Mouse (Mus musculus) neural tube, embryonic 11.5 days (tissue): ENCODE measurements around the gene Sapcd1. TPM values are rescaled to one million over a fixed set of nuclear protein-coding genes. Genes with fewer than 3 reads are reported as not detected.
"Not testable (repeated sequence)": the region's sequence is repeated elsewhere in the genome, so short reads cannot be mapped to it uniquely, and the experiment has no call there.

Experiments
- ATAC-seq: fragments of 200-750 bp; cut with Nextera tagmentation; 2 replicates; pipeline ENCODE4 v1.8.0; 2017; ENCODE audit warnings: moderate number of reproducible peaks, mild to moderate bottlenecking, moderate TSS enrichment, moderate library complexity; ENCODE audit not compliant: insufficient read depth, low FRiP score, low TSS enrichment
- DNase-seq: peaks from one replicate; pipeline ENCODE4 v3.0.0-alpha.2; 2015; ENCODE audit warnings: low spot score
- H3K27ac ChIP-seq: fragments of 300-500 bp; sonication (generic); 2 replicates; pipeline ENCODE4 v1.5.1; 2014; ENCODE audit warnings: low read depth, mild to moderate bottlenecking, low read length
- H3K27me3 ChIP-seq: fragments of 300-500 bp; sonication (generic); 2 replicates; pipeline ENCODE4 v1.6.1; 2014; ENCODE audit warnings: mild to moderate bottlenecking, low read length, mixed read lengths; ENCODE audit not compliant: control insufficient read depth, insufficient read depth
- H3K36me3 ChIP-seq: fragments of 300-500 bp; sonication (generic); 2 replicates; pipeline ENCODE4 v1.6.1; 2014; ENCODE audit warnings: mild to moderate bottlenecking, low read length, moderate library complexity, mixed read lengths; ENCODE audit not compliant: control insufficient read depth, insufficient read depth
- H3K4me1 ChIP-seq: fragments of 300-500 bp; sonication (generic); 2 replicates; pipeline ENCODE4 v1.6.1; 2014; ENCODE audit warnings: low read length, mixed read lengths; ENCODE audit not compliant: control insufficient read depth, insufficient read depth
- H3K4me2 ChIP-seq: fragments of 300-500 bp; sonication (generic); 2 replicates; pipeline ENCODE4 v1.6.1; 2014; ENCODE audit warnings: low read depth, mild to moderate bottlenecking, moderate library complexity
- H3K4me3 ChIP-seq: fragments of 300-500 bp; sonication (generic); 2 replicates; pipeline ENCODE4 v1.5.1; 2014; ENCODE audit warnings: low read depth, low read length
- H3K9ac ChIP-seq: fragments of 300-500 bp; sonication (generic); 2 replicates; pipeline ENCODE4 v1.6.1; 2014; ENCODE audit warnings: mild to moderate bottlenecking, low read length
- H3K9me3 ChIP-seq: fragments of 300-500 bp; sonication (generic); 2 replicates; pipeline ENCODE4 v1.6.1; 2016; ENCODE audit warnings: low read length; ENCODE audit not compliant: control insufficient read depth
- WGBS: fragments of 180-500 bp; shearing (Covaris S2); extraction: QIAGEN DNeasy Blood & Tissue Kit; methylation state at CpG from one replicate; pipeline ENCODE4 v1.1.7; 2014; 5-methylcytosine and 5-hydroxymethylcytosine counted together
- polyA plus RNA-seq: library from polyadenylated mRNA; unstranded; fragments of >200 nt; fragmentation: Nextera tagmentation; extraction: Ambion mirVana; gene quantifications from 2 replicates; pipeline ENCODE4 v1.2.1, GENCODE M21; 2014

Gene Sapcd1
- polyA plus RNA-seq, 1 experiment from 2014 or later = 5.2 TPM

- Histone ChIP-seq H3K9me3 (no peaks in the 10 kb centered on the region), H3K36me3 (peaks cover 11% of the 10 kb centered on the region), H3K4me1 (peaks cover 11% of the 10 kb centered on the region), H3K4me3 (peak within 1 kb of the TSS; percentile 76), H3K4me2 (peak within 1 kb of the TSS; percentile 96), H3K27ac (peak within 1 kb of the TSS; percentile 92), H3K9ac (peak within 1 kb of the TSS; percentile 77), H3K27me3 (no peaks in the 10 kb centered on the region)
- DNase-seq (peak; percentile 95), ATAC-seq (peak; percentile 87)
- WGBS = under 1% methylated on average over 79 of the region's 83 CpGs
These were observed 26.9 kb downstream of the Sapcd1 start, which contains the start of gene Vars for GRCm38 (mm10) chr17:35000717-35001451. Gene Vars, plus strand, starts transcription at chr17:35000987.

GRCm38 (mm10) chr17:34999871-35000716, 27.7 kb downstream of the Sapcd1 start:
- peak overlapping the region; percentile 96 for H3K4me2 ChIP-seq
- peak overlapping the region; percentile 92 for H3K27ac ChIP-seq
- not testable (repeated sequence) for ATAC-seq, H3K36me3 ChIP-seq, H3K27me3 ChIP-seq, H3K9me3 ChIP-seq
- peaks cover 11% of the 10 kb centered on the region for H3K4me1 ChIP-seq
- peak overlapping the region; percentile 76 for H3K4me3 ChIP-seq
- H3K9ac ChIP-seq = peak overlapping the region; percentile 77
- DNase-seq = peak; percentile 35
- 27% methylated on average over 29 of the region's 32 CpGs for WGBS

GRCm38 (mm10) chr17:34998526-34999430, 29.0 kb downstream of the Sapcd1 start:
- Histone ChIP-seq H3K9ac (no peak overlapping the region), H3K27ac (no peak overlapping the region), H3K9me3 (no peaks in the 10 kb centered on the region), H3K27me3 (no peaks in the 10 kb centered on the region), H3K4me2 (peak overlapping the region; percentile 38; the same call in 1 of the 2 replicates), H3K4me3 (no peak overlapping the region), H3K4me1 (peaks cover 11% of the 10 kb centered on the region), H3K36me3 (no peaks in the 10 kb centered on the region)
- peak; percentile 7 for DNase-seq
- ATAC-seq = no peak
- 95% methylated on average over 15 of the region's 15 CpGs for WGBS

GRCm38 (mm10) chr17:34997142-34997483, 30.7 kb downstream of the Sapcd1 start:
- DNase-seq (no peak), ATAC-seq (no peak)
- Histone ChIP-seq H3K4me2 (no peak overlapping the region), H3K27me3 (no peaks in the 10 kb centered on the region), H3K9ac (no peak overlapping the region), H3K36me3 (no peaks in the 10 kb centered on the region), H3K4me3 (no peak overlapping the region), H3K27ac (no peak overlapping the region), H3K4me1 (no peaks in the 10 kb centered on the region), H3K9me3 (no peaks in the 10 kb centered on the region)
- WGBS = 90% methylated on average over 5 of the region's 5 CpGs

GRCm38 (mm10) chr17:34996411-34997141, 31.2 kb downstream of the Sapcd1 start:
- Histone ChIP-seq H3K4me1 (no peaks in the 10 kb centered on the region), H3K27me3 (no peaks in the 10 kb centered on the region), H3K4me3 (no peak overlapping the region), H3K27ac (no peak overlapping the region), H3K9me3 (no peaks in the 10 kb centered on the region), H3K9ac (no peak overlapping the region), H3K36me3 (no peaks in the 10 kb centered on the region), H3K4me2 (no peak overlapping the region)
- DNase-seq (peak; percentile 8), ATAC-seq (no peak)
- 87% methylated on average over 12 of the region's 14 CpGs for WGBS

- H3K4me2 ChIP-seq, H3K4me3 ChIP-seq, H3K36me3 ChIP-seq, H3K4me1 ChIP-seq, H3K9me3 ChIP-seq, H3K9ac ChIP-seq, H3K27ac ChIP-seq, ATAC-seq, H3K27me3 ChIP-seq: not testable (repeated sequence)
- DNase-seq = peak; percentile 1
- 97% methylated on average over 4 of the region's 4 CpGs for WGBS
These were observed 31.9 kb downstream of the Sapcd1 start for GRCm38 (mm10) chr17:34995927-34996326.

- DNase-seq, H3K4me3 ChIP-seq, ATAC-seq, H3K36me3 ChIP-seq, H3K9me3 ChIP-seq, H3K9ac ChIP-seq, H3K27me3 ChIP-seq, H3K27ac ChIP-seq, H3K4me2 ChIP-seq, H3K4me1 ChIP-seq: not testable (repeated sequence)
- 95% methylated on average over 4 of the region's 4 CpGs for WGBS
These were observed 32.6 kb downstream of the Sapcd1 start for GRCm38 (mm10) chr17:34995192-34995591.

GRCm38 (mm10) chr17:34994751-34995150, 33.1 kb downstream of the Sapcd1 start:
- H3K9me3 ChIP-seq = no peaks in the 10 kb centered on the region
- no peak for DNase-seq
- ATAC-seq = no peak
- H3K4me1 ChIP-seq = no peaks in the 10 kb centered on the region
- no peak overlapping the region for H3K4me2 ChIP-seq
- no peak overlapping the region for H3K4me3 ChIP-seq
- H3K27me3 ChIP-seq = no peaks in the 10 kb centered on the region
- H3K9ac ChIP-seq = no peak overlapping the region
- H3K27ac ChIP-seq = no peak overlapping the region
- H3K36me3 ChIP-seq = no peaks in the 10 kb centered on the region
